Mouse (Mus musculus) fibroblast of lung, adult 2 months (primary cell): ENCODE data around the gene Gm45837.

Experiments
- DNase-seq: peaks from one replicate; pipeline ENCODE4 v3.0.0-alpha.2; 2011; ENCODE audit warnings: low read depth

The Gm45837 gene

GRCm38 (mm10) chr7:101465850-101466580, 55.3 kb downstream of the Gm45837 start:
- DNase-seq, result no peak

GRCm38 (mm10) chr7:101466581-101467081, 55.9 kb downstream of the Gm45837 start:
- DNase-seq, result no peak

GRCm38 (mm10) chr7:101471423-101471822, 60.7 kb downstream of the Gm45837 start:
- no peak for DNase-seq

GRCm38 (mm10) chr7:101471968-101472480, 61.3 kb downstream of the Gm45837 start:
- no peak for DNase-seq

- no peak for DNase-seq
These were observed 62.2 kb downstream of the Gm45837 start for GRCm38 (mm10) chr7:101472598-101473558.

- DNase-seq, result no peak
These were observed 63.7 kb downstream of the Gm45837 start for GRCm38 (mm10) chr7:101474399-101474811.

GRCm38 (mm10) chr7:101476028-101476427, 65.3 kb downstream of the Gm45837 start:
- no peak for DNase-seq

- no peak for DNase-seq
These were observed 65.8 kb downstream of the Gm45837 start for GRCm38 (mm10) chr7:101476493-101476892.

GRCm38 (mm10) chr7:101477200-101477599, 66.5 kb downstream of the Gm45837 start:
- DNase-seq, result no peak

- DNase-seq, result no peak
These were observed 67.4 kb downstream of the Gm45837 start for GRCm38 (mm10) chr7:101478099-101478498.

GRCm38 (mm10) chr7:101479841-101480240, 69.2 kb downstream of the Gm45837 start:
- DNase-seq, result no peak

GRCm38 (mm10) chr7:101480671-101481070, 70.0 kb downstream of the Gm45837 start:
- no peak for DNase-seq

GRCm38 (mm10) chr7:101481872-101482498, 71.3 kb downstream of the Gm45837 start:
- DNase-seq, result no peak

GRCm38 (mm10) chr7:101482499-101483081, 71.9 kb downstream of the Gm45837 start:
- DNase-seq, result no peak

GRCm38 (mm10) chr7:101483498-101484115, 72.9 kb downstream of the Gm45837 start:
- DNase-seq, result no peak

GRCm38 (mm10) chr7:101487102-101487501, 76.4 kb downstream of the Gm45837 start:
- DNase-seq, result no peak

GRCm38 (mm10) chr7:101490952-101491351, 80.3 kb downstream of the Gm45837 start:
- no peak for DNase-seq

GRCm38 (mm10) chr7:101498385-101498784, 87.7 kb downstream of the Gm45837 start:
- no peak for DNase-seq

GRCm38 (mm10) chr7:101499251-101499650, 88.6 kb downstream of the Gm45837 start:
- no peak for DNase-seq

- DNase-seq, result no peak
These were observed 89.0 kb downstream of the Gm45837 start for GRCm38 (mm10) chr7:101499701-101500100.

GRCm38 (mm10) chr7:101501236-101501635, 90.5 kb downstream of the Gm45837 start:
- no peak for DNase-seq
